Mouse (Mus musculus) stomach, embryonic 16.5 days (tissue): ENCODE results near the gene Lgals8. TPM values are rescaled to one million over a fixed set of nuclear protein-coding genes. Genes with fewer than 3 reads are reported as not detected.
A peak's percentile ranks its signal among the peaks of the same experiment; 100 is the strongest.

Experiments used
- ATAC-seq: fragments of 200-750 bp; cut with Nextera tagmentation; 2 replicates; pipeline ENCODE4 v1.8.0; 2017; ENCODE audit warnings: moderate number of reproducible peaks, moderate TSS enrichment; ENCODE audit not compliant: insufficient read depth, low FRiP score
- H3K27ac ChIP-seq: fragments of 300-500 bp; sonication (generic); 2 replicates; pipeline ENCODE4 v1.5.1; 2014; ENCODE audit warnings: low read length
- H3K27me3 ChIP-seq: fragments of 300-500 bp; sonication (generic); 2 replicates; pipeline ENCODE4 v1.6.1; 2014; ENCODE audit warnings: low read length, control low read depth, mixed read lengths; ENCODE audit not compliant: control insufficient read depth, insufficient read depth
- H3K36me3 ChIP-seq: fragments of 300-500 bp; sonication (generic); 2 replicates; pipeline ENCODE4 v1.6.1; 2014; ENCODE audit warnings: low read length; ENCODE audit not compliant: control insufficient read depth, insufficient read depth
- H3K4me1 ChIP-seq: fragments of 300-500 bp; sonication (generic); 2 replicates; pipeline ENCODE4 v1.6.1; 2014; ENCODE audit warnings: low read length, control low read depth, mixed read lengths; ENCODE audit not compliant: control insufficient read depth, insufficient read depth
- H3K4me2 ChIP-seq: fragments of 300-500 bp; sonication (generic); 2 replicates; pipeline ENCODE4 v1.6.1; 2014; ENCODE audit warnings: low read depth, low read length, mixed read lengths
- H3K4me3 ChIP-seq: fragments of 300-500 bp; sonication (generic); replicated peaks from 2 replicates; pipeline ENCODE4 v1.5.1; 2014; ENCODE audit warnings: mild to moderate bottlenecking, low read length
- H3K9ac ChIP-seq: fragments of 300-500 bp; sonication (generic); 2 replicates; pipeline ENCODE4 v1.6.1; 2014; ENCODE audit warnings: low read length
- H3K9me3 ChIP-seq: fragments of 300-500 bp; sonication (generic); replicated peaks from 2 replicates; pipeline ENCODE4 v1.6.1; 2016; ENCODE audit warnings: low read length, control low read depth; ENCODE audit not compliant: control insufficient read depth
- WGBS: fragments of 180-500 bp; shearing (Covaris S2); extraction: QIAGEN DNeasy Blood & Tissue Kit; methylation state at CpG from one replicate; pipeline ENCODE4 v1.1.7; 2014; 5-methylcytosine and 5-hydroxymethylcytosine counted together
- polyA plus RNA-seq: library from polyadenylated mRNA; unstranded; fragments of >200 nt; fragmentation: Nextera tagmentation; extraction: Ambion mirVana; gene quantifications from 2 replicates; pipeline ENCODE4 v1.2.1, GENCODE M21; 2015

Lgals8 gene
- polyA plus RNA-seq, 1 experiment from 2014 or later: 36.3 TPM

GRCm38 (mm10) chr13:12442008-12442587, 22.6 kb downstream of the Lgals8 start:
- Histone ChIP-seq H3K27me3 (no peaks in the 10 kb centered on the region), H3K36me3 (0 out of 2 replicates have a peak, but pooled peaks cover 2% of the 10 kb centered on the region), H3K9ac (no peak overlapping the region), H3K27ac (no peak overlapping the region), H3K4me3 (no peak overlapping the region), H3K9me3 (no peaks in the 10 kb centered on the region), H3K4me1 (no peaks in the 10 kb centered on the region), H3K4me2 (no peak overlapping the region)
- ATAC-seq: 0 out of 2 replicates have a peak, but pooled peaks have one; percentile 47
- WGBS: 66% methylated on average over 2 of the region's 2 CpGs

- H3K27me3 ChIP-seq: no peaks in the 10 kb centered on the region
- WGBS: 84% methylated on average over 6 of the region's 6 CpGs
- ATAC-seq: no peak
- H3K4me2 ChIP-seq: no peak overlapping the region
- H3K27ac ChIP-seq: no peak overlapping the region
- no peak overlapping the region for H3K4me3 ChIP-seq
- no peaks in the 10 kb centered on the region for H3K9me3 ChIP-seq
- H3K4me1 ChIP-seq: no peaks in the 10 kb centered on the region
- H3K9ac ChIP-seq: no peak overlapping the region
- 0 out of 2 replicates have a peak, but pooled peaks cover 5% of the 10 kb centered on the region for H3K36me3 ChIP-seq
These were observed 23.9 kb downstream of the Lgals8 start for GRCm38 (mm10) chr13:12440813-12441212.

GRCm38 (mm10) chr13:12439586-12439985, 25.2 kb downstream of the Lgals8 start:
- H3K4me2 ChIP-seq: no peak overlapping the region
- H3K4me1 ChIP-seq: no peaks in the 10 kb centered on the region
- ATAC-seq: no peak
- no peaks in the 10 kb centered on the region for H3K9me3 ChIP-seq
- no peak overlapping the region for H3K9ac ChIP-seq
- H3K36me3 ChIP-seq: peaks cover 12% of the 10 kb centered on the region; the same call in 1 of the 2 replicates
- WGBS: 96% methylated on average over 3 of the region's 3 CpGs
- no peak overlapping the region for H3K4me3 ChIP-seq
- no peaks in the 10 kb centered on the region for H3K27me3 ChIP-seq
- no peak overlapping the region for H3K27ac ChIP-seq

GRCm38 (mm10) chr13:12433843-12434242, 30.9 kb downstream of the Lgals8 start:
- 84% methylated on average over 5 of the region's 5 CpGs for WGBS
- H3K4me3 ChIP-seq: no peak overlapping the region
- H3K4me2 ChIP-seq: no peak overlapping the region
- ATAC-seq: no peak
- no peaks in the 10 kb centered on the region for H3K9me3 ChIP-seq
- H3K36me3 ChIP-seq: peaks cover 38% of the 10 kb centered on the region
- no peak overlapping the region for H3K9ac ChIP-seq
- H3K27me3 ChIP-seq: no peaks in the 10 kb centered on the region
- H3K4me1 ChIP-seq: no peaks in the 10 kb centered on the region
- H3K27ac ChIP-seq: no peak overlapping the region

- H3K4me1 ChIP-seq: no peaks in the 10 kb centered on the region
- WGBS: 91% methylated on average over 13 of the region's 13 CpGs
- no peak overlapping the region for H3K27ac ChIP-seq
- H3K4me2 ChIP-seq: no peak overlapping the region
- no peaks in the 10 kb centered on the region for H3K9me3 ChIP-seq
- H3K27me3 ChIP-seq: no peaks in the 10 kb centered on the region
- ATAC-seq: no peak
- no peak overlapping the region for H3K4me3 ChIP-seq
- no peak overlapping the region for H3K9ac ChIP-seq
- H3K36me3 ChIP-seq: peaks cover 32% of the 10 kb centered on the region
These were observed 36.2 kb downstream of the Lgals8 start for GRCm38 (mm10) chr13:12428556-12428955.

GRCm38 (mm10) chr13:12420596-12420995, 44.1 kb downstream of the Lgals8 start:
- Histone ChIP-seq H3K4me3 (no peak overlapping the region), H3K4me1 (no peaks in the 10 kb centered on the region), H3K9ac (no peak overlapping the region), H3K27me3 (no peaks in the 10 kb centered on the region), H3K36me3 (peaks cover 11% of the 10 kb centered on the region), H3K9me3 (no peaks in the 10 kb centered on the region), H3K27ac (no peak overlapping the region), H3K4me2 (no peak overlapping the region)
- 85% methylated on average over 9 of the region's 9 CpGs for whole genome bisulfite sequencing
- ATAC-seq: no peak

- Histone ChIP-seq H3K4me3 (no peak overlapping the region), H3K4me1 (no peaks in the 10 kb centered on the region), H3K27me3 (no peaks in the 10 kb centered on the region), H3K9me3 (no peaks in the 10 kb centered on the region), H3K36me3 (peaks cover 7% of the 10 kb centered on the region; the same call in 1 of the 2 replicates), H3K27ac (no peak overlapping the region), H3K4me2 (no peak overlapping the region), H3K9ac (no peak overlapping the region)
- no peak for ATAC-seq
- 82% methylated on average over 8 of the region's 8 CpGs for WGBS
These were observed 52.7 kb downstream of the Lgals8 start for GRCm38 (mm10) chr13:12412016-12412415.

- no peak overlapping the region for H3K9ac ChIP-seq
- no peak overlapping the region for H3K27ac ChIP-seq
- 90% methylated on average over 9 of the region's 9 CpGs for WGBS
- H3K9me3 ChIP-seq: no peaks in the 10 kb centered on the region
- no peaks in the 10 kb centered on the region for H3K4me1 ChIP-seq
- H3K4me2 ChIP-seq: no peak overlapping the region
- peaks cover 11% of the 10 kb centered on the region; the same call in 1 of the 2 replicates for H3K36me3 ChIP-seq
- no peak overlapping the region for H3K4me3 ChIP-seq
- no peak for ATAC-seq
- H3K27me3 ChIP-seq: no peaks in the 10 kb centered on the region
These were observed 56.2 kb downstream of the Lgals8 start for GRCm38 (mm10) chr13:12408343-12409066.

- Histone ChIP-seq H3K36me3 (no peaks in the 10 kb centered on the region), H3K9ac (peak overlapping the region; percentile 67), H3K27me3 (no peaks in the 10 kb centered on the region), H3K27ac (no peak overlapping the region), H3K4me2 (peak overlapping the region; percentile 97), H3K9me3 (no peaks in the 10 kb centered on the region), H3K4me3 (peak overlapping the region; percentile 99), H3K4me1 (peaks cover 9% of the 10 kb centered on the region)
- no peak for ATAC-seq
- under 1% methylated on average over 23 of the region's 23 CpGs for WGBS
These were observed 69.2 kb downstream of the Lgals8 start for GRCm38 (mm10) chr13:12395571-12395970.
